Mouse (Mus musculus) testis, postnatal 10 days (tissue): ENCODE results near the gene Mrpl2.
A peak's percentile ranks its signal among the peaks of the same experiment; 100 is the strongest.

Source experiments
- DNase-seq: peaks from one replicate; pipeline ENCODE4 v3.0.0; 2021; ENCODE audit warnings: low spot score

Gene Mrpl2

GRCm38 (mm10) chr17:46627409-46627808 is 18.6 kb upstream of the Mrpl2 start:
- no peak for DNase-seq

DNA sequence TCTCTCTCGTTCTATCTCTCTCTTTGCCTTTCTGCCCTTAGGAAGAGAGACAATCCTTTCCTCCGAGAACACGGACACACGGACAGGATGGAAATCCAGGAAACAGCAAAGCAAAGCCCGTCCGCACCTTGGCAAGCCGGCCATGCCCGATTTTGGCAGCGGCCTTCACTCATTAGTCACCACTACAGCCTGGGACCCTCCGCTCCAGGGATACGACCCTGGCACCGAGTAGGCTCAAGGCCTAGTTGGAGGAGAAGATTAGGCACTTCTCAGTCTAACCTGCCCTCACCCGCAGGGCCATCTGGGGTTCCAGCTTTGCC is 17.6 kb upstream of the Mrpl2 start:
- DNase-seq = no peak

- peak; percentile 95 for DNase-seq
Measured at GRCm38 (mm10) chr17:46628791-46629684, 17.0 kb upstream of the Mrpl2 start, which contains the start of gene Ptk7. Ptk7 (minus strand) TSS chr17:46629504.

DNA sequence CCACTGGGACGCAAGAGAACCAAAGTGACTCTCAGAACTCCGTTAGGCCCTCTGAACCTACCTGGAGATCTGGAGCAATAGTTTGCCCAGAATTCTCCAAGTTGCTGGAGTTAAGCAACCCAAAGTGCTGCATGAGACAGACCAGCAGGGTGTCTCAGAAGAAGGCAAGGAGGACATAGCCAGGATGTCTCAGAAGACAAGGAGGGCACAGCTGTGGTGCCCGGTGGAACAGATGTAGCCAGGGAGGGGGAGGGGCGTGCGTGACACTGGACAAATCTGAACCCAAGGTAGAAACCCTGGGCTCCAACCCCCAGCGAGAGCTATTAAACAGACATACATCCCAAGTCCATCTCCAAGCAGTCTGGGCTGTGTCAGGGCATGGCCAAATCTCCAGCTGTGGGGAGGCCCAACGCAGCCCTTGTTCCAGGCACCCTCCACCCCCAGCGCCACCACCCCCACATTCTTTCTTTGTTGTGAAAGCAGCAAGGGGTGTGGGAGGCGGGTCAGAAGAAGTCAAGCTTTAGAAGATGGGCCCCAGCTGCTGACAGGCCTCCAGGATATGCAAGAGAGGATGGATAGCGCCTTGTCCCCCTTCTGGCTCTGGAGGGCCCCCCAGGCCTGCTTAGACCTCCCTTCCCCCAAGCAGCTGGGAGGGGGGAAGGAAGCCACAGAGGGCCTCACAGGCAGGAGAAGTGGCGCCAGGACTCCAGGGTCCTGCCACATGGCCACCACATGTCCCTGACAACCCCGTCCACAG is 16.2 kb upstream of the Mrpl2 start:
- peak; percentile 75 for DNase-seq

DNA sequence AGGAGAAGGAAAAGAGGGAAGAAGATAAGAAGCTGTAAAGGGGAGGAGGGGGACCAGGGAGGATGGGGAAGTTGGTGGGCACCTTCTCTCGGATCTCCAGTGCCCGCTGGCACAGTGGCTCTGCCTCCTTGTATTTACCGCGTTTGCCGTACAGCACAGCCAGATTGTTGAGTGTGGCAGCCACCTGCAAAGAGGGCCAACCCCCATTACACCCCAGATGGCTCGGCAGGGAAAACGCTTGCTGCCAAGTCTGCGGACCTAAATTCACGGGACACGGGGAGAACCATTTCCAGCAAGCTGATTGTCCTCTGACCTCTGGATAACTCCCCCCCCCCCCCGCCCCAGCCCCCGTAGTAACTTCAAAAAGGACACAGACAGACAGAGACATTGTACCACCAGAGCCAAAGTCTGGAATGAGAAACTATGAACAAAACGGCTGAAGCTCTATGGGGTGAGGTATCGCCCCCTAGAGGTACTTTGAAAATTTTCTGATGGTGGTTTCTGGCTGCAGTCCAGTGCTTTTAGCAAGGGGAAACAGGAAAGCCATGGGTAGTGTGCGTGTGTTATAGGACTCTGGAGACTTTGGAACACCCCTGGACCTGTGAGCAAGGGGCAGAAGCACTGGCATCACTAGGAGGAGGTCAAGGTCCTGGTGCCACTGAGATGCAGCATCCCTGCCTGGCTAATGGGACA is 9.1 kb upstream of the Mrpl2 start:
- DNase-seq = peak; percentile 73

- no peak for DNase-seq
Measured at GRCm38 (mm10) chr17:46639929-46640328, 6.1 kb upstream of the Mrpl2 start.

GRCm38 (mm10) chr17:46642060-46642459 is 4.0 kb upstream of the Mrpl2 start:
- DNase-seq = no peak

GRCm38 (mm10) chr17:46644152-46644805 is 1.8 kb upstream of the Mrpl2 start:
- DNase-seq = peak; percentile 43

DNA sequence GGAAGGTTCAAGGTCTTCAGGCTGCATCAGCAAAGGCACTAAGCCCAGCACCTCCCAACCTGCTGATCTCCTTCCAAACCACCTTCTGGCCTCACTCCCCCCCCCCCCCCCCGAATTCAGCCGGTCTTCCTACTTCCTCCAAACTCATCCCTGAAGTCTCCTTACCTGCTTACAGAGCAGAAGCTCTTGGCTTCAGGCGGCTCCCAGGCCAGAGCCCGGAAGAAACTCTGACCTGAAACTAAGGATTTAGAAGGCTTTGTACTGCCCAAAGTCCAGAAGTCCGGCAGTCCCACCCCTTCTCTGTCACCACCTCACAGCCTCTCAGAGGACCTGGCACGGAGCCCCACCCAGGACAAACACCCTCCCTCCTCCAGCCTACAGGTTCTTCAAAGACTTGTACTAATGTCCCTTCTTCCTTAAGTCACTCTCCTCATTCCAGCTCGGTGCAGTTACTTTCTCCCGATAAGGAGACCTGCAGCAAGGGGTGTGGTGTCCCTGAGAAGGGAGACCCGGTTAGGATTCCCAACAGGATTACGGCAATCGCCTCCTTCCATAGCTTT is 1.0 kb upstream of the Mrpl2 start:
- peak; percentile 82 for DNase-seq

GRCm38 (mm10) chr17:46646322-46646662 is 263 bp downstream of the Mrpl2 start:
- no peak for DNase-seq

DNA sequence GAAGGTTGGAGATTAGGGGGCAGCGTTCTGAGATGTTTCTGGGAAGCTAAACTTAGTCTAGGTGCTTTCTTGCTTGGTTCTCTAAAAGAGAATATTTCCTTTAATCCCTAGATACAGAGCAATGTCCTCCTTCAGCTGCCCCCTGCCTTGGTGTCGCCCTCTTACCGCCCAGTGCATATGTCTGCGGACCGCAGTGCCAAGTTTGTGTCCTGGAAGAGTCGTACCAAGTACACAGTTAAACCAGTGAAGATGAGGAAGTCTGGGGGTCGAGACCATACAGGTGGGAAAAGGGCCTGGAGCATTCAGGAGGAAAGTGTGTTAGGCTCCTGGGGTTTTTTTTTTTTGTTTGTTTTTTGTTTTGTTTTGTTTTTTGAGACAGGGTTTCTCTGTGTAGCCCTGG is 1.2 kb downstream of the Mrpl2 start:
- DNase-seq = peak; percentile 45

DNA sequence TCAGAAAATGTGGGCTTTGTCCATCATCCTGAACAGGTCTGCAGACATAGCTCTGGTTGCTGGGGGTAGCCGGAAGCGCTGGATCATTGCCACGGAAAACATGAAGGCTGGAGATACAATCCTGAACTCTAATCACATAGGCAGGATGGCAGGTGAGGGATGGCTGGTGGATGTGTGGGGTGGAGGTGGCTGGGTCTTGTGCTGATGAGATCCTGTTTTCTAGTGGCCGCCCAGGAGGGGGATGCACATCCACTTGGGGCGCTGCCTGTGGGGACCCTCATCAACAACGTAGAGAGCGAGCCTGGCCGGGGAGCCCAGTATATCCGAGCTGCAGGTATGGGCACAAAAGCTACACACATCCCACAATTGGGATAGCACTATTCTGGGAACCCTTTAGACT is 2.4 kb downstream of the Mrpl2 start:
- no peak for DNase-seq

GRCm38 (mm10) chr17:46649811-46650210 is 3.8 kb downstream of the Mrpl2 start:
- DNase-seq = no peak

- peak; percentile 92 for DNase-seq
Measured at GRCm38 (mm10) chr17:46650232-46651031, 4.4 kb downstream of the Mrpl2 start, which contains the start of gene Cul7. Cul7 (plus strand) TSS chr17:46650337.

GRCm38 (mm10) chr17:46651292-46651691 is 5.3 kb downstream of the Mrpl2 start:
- DNase-seq = no peak

GRCm38 (mm10) chr17:46651755-46652547 is 5.9 kb downstream of the Mrpl2 start:
- DNase-seq = no peak

- DNase-seq = no peak
Measured at GRCm38 (mm10) chr17:46656054-46656453, 10.0 kb downstream of the Mrpl2 start.

DNA sequence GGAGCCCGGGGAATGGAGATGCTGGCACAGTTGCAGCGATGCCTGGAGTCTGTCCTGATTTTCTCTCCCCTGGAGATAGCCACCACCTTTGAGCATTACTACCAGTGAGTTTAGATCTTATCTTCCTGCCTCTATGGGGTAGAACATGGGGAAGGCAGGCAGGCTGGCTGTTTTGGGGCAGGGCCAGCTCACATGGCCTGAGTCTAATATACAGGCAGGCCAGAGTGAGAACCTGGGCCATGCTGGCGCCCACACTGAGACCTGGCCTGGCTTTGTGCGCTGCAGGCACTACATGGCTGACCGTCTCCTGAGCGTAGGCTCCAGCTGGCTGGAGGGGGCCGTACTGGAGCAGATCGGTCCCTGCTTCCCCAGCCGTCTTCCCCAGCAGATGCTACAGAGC is 15.3 kb downstream of the Mrpl2 start:
- DNase-seq = no peak

DNA sequence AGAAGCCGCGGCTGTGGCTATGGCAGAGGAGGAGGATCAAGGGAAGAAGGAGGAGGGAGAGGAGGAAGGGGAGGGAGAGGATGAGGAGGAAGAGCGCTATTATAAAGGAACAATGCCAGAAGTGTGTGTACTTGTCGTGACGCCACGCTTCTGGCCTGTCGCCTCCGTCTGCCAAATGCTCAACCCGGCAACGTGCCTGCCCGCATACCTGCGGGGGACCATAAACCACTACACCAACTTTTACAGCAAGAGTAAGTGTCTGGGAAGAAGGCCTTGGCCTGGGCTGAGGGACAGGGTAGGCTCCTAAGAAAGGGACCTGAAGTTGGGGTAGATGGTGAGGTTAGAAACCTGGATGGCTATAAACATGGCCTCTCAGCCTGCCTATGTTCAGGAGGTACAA is 16.0 kb downstream of the Mrpl2 start:
- no peak for DNase-seq

GRCm38 (mm10) chr17:46662730-46663129 is 16.7 kb downstream of the Mrpl2 start:
- DNase-seq = no peak
